Mouse (Mus musculus) embryonic fibroblast, embryonic 13.5 days (primary cell): ENCODE data around the gene Cygb.

Experiments
- CTCF ChIP-seq: IDR thresholded peaks from 2 replicates; pipeline ENCODE4 v1.5.1; 2011; ENCODE audit warnings: mild to moderate bottlenecking, control low read depth, low read length, moderate library complexity, borderline replicate concordance; ENCODE audit not compliant: insufficient read depth
- POLR2A ChIP-seq: IDR thresholded peaks from 2 replicates; pipeline ENCODE4 v1.6.1; 2011; ENCODE audit warnings: low read depth, mild to moderate bottlenecking, control low read depth, low read length, moderate library complexity

- TF ChIP-seq POLR2A: no peak
- TF ChIP-seq CTCF: no peak
Observed at GRCm38 (mm10) chr11:116653709-116654221, 348 bp downstream of the Cygb start.
